Mouse (Mus musculus) kidney, adult 2 months (tissue): ENCODE data around the gene Hoxa4. TPM values are rescaled to one million over a fixed set of nuclear protein-coding genes. Genes with fewer than 3 reads are reported as not detected.

ENCODE experiments used
- DNase-seq: peaks from one replicate; pipeline ENCODE4 v3.0.0; 2021
- H3K27ac ChIP-seq: fragments of 200-500 bp; 2 replicates; pipeline ENCODE4 v1.5.1; 2012; ENCODE audit warnings: low read depth, low read length, control low read depth, inconsistent platforms; ENCODE audit not compliant: insufficient read depth
- H3K27me3 ChIP-seq: fragments of 200-500 bp; replicated peaks from 2 replicates; pipeline ENCODE4 v1.6.1; 2012; ENCODE audit warnings: mild to moderate bottlenecking, moderate library complexity, low read length, inconsistent platforms; ENCODE audit not compliant: control insufficient read depth, insufficient read depth
- H3K36me3 ChIP-seq: fragments of 200-500 bp; 2 replicates; pipeline ENCODE4 v1.6.1; 2012; ENCODE audit warnings: mild to moderate bottlenecking, moderate library complexity, low read length, inconsistent platforms; ENCODE audit not compliant: control insufficient read depth, insufficient read depth
- H3K4me1 ChIP-seq: fragments of 200-500 bp; 2 replicates; pipeline ENCODE4 v1.6.1; 2011; ENCODE audit warnings: low read length; ENCODE audit not compliant: control insufficient read depth, insufficient read depth
- H3K4me3 ChIP-seq: fragments of 200-500 bp; 2 replicates; pipeline ENCODE4 v1.5.1; 2011; ENCODE audit warnings: mild to moderate bottlenecking, low read depth, low read length, control low read depth; ENCODE audit not compliant: insufficient read depth
- CTCF ChIP-seq: fragments of 200-500 bp; conservative IDR thresholded peaks from 2 replicates; pipeline ENCODE4 v1.5.1; 2011; ENCODE audit warnings: low read depth, mild to moderate bottlenecking, control low read depth, low read length, moderate library complexity, mixed read lengths; ENCODE audit not compliant: insufficient read depth, insufficient read length
- POLR2A ChIP-seq: fragments of 200-500 bp; IDR thresholded peaks from one replicate; pipeline ENCODE4 v1.6.1; 2011; ENCODE audit warnings: low read depth, low read length, control low read depth
- WGBS: fragments of 180-500 bp; shearing (Covaris S2); methylation state at CpG from one replicate; pipeline ENCODE4 v1.1.7; 2018; 5-methylcytosine and 5-hydroxymethylcytosine counted together
- polyA plus RNA-seq: library from polyadenylated mRNA; depleted of rRNA; stranded (reverse); fragments of >200 nt; gene quantifications from 2 replicates; pipeline ENCODE4 v1.2.3, GENCODE M21; 2012

The Hoxa4 gene
- polyA plus RNA-seq, 1 experiment, result 2.8 TPM

DNA sequence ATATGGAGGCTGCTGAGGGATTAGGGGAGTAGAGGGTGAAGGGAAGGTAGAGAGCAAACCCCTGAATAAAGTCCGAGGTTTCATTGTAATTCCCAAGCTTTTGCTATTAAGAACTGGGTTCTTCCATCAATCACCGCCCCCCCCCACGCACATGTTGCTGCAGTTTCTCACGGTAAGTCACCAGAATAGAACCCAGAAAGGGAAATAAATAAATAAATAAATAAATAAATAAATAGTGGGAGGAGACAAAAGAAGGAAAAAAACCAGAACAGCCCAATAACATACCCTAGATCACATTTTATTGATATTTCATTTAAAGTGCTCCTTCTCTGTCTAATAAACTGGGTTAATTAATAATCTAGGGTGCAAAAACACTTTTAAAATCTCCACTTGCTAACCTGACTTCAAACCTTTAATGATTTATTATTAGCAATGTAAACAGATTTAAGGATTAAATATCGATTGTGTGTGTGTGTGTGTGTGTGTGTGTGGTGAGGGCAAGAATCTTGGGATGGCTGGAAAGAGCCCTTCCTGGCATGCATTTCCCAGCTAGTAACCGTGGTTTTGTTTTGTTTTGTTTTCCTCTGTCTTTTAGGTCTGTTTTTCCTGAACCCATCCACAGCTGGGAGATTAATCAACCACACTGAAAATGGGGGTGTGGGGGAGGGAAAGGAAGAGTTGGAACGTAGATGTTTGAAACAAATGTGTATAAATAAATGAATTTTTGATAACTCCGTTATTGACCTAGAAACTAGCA, 30.0 kb downstream of the Hoxa4 start:
- WGBS, result 33% methylated on average over 8 of the region's 8 CpGs
- H3K4me3 ChIP-seq, result no peak overlapping the region
- DNase-seq, result no peak
- no peak for TF ChIP-seq POLR2A
- no peak for TF ChIP-seq CTCF
- H3K4me1 ChIP-seq, result peaks cover 7% of the 10 kb centered on the region; the same call in 1 of the 2 replicates
- no peak overlapping the region for H3K27ac ChIP-seq
- no peaks in the 10 kb centered on the region for H3K36me3 ChIP-seq
- no peaks in the 10 kb centered on the region for H3K27me3 ChIP-seq

GRCm38 (mm10) chr6:52160511-52161335, 30.8 kb downstream of the Hoxa4 start:
- peak overlapping the region; percentile 11; the same call in 1 of the 2 replicates for H3K4me3 ChIP-seq
- DNase-seq, result peak; percentile 83
- H3K27me3 ChIP-seq, result no peaks in the 10 kb centered on the region
- WGBS, result 16% methylated on average over 30 of the region's 30 CpGs
- peaks cover 7% of the 10 kb centered on the region; the same call in 1 of the 2 replicates for H3K4me1 ChIP-seq
- TF ChIP-seq CTCF, result no peak
- no peak for TF ChIP-seq POLR2A
- H3K27ac ChIP-seq, result peak overlapping the region; percentile 17
- H3K36me3 ChIP-seq, result no peaks in the 10 kb centered on the region

DNA sequence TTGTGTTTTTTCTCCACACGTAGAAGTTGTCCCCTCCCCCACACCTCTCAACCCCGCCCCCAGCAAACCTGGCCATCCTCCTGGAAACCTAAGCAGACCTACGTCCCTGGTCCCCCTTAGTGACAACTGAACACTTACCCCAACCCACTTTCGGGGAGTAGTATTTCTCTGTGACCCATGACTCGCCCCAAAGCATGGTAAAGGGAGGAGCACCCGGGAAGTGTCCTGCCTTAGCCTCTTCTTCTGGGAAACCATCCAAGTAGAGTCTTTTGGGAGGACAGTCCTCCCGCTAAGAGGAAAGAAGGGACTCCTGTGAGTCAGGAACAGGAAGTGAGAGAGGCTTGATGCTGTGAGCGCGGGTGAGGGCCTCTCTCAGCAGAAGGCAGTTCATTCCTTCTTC, 31.6 kb downstream of the Hoxa4 start:
- peak overlapping the region; percentile 16; the same call in 1 of the 2 replicates for H3K4me3 ChIP-seq
- no peaks in the 10 kb centered on the region for H3K27me3 ChIP-seq
- 15% methylated on average over 9 of the region's 9 CpGs for WGBS
- H3K36me3 ChIP-seq, result no peaks in the 10 kb centered on the region
- peak overlapping the region; percentile 30; the same call in 1 of the 2 replicates for H3K27ac ChIP-seq
- DNase-seq, result peak; percentile 79
- H3K4me1 ChIP-seq, result peaks cover 7% of the 10 kb centered on the region; the same call in 1 of the 2 replicates
- TF ChIP-seq CTCF, result no peak
- TF ChIP-seq POLR2A, result no peak

DNA sequence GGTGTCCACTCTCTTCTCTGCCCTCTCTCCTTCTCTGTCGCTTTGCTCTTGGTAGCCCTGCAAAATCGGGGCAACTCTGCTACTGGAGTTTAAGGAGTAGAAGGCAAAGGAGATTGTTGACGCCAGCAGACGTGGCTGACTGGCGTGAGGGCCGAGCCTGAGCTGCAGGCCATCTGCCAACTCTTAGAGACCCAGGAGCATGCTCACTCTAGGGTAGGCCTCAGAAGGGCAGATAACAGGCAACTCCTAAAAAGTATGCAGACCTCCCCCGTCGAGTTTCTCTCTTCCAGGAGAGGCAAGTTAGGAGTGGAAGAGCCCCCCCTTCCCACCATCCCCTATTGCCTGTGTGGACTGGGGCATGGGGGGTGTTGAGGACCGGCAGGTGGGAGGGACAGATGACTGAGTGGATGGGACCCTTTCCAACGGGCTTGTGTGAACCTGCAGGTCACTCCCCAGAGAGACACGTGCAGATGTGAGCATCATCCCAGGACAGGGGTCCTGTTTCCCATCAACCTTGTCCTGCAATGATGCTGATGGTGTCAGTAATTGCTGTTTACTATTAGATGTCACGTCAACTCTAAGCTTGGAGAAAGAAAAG, 32.3 kb downstream of the Hoxa4 start:
- Histone ChIP-seq H3K4me1 (peaks cover 7% of the 10 kb centered on the region; the same call in 1 of the 2 replicates), H3K27ac (peak overlapping the region; percentile 58), H3K4me3 (peak overlapping the region; percentile 85), H3K27me3 (no peaks in the 10 kb centered on the region), H3K36me3 (no peaks in the 10 kb centered on the region)
- peak; percentile 77 for DNase-seq
- TF ChIP-seq CTCF (no peak), POLR2A (no peak)
- 16% methylated on average over 12 of the region's 12 CpGs for WGBS

DNA sequence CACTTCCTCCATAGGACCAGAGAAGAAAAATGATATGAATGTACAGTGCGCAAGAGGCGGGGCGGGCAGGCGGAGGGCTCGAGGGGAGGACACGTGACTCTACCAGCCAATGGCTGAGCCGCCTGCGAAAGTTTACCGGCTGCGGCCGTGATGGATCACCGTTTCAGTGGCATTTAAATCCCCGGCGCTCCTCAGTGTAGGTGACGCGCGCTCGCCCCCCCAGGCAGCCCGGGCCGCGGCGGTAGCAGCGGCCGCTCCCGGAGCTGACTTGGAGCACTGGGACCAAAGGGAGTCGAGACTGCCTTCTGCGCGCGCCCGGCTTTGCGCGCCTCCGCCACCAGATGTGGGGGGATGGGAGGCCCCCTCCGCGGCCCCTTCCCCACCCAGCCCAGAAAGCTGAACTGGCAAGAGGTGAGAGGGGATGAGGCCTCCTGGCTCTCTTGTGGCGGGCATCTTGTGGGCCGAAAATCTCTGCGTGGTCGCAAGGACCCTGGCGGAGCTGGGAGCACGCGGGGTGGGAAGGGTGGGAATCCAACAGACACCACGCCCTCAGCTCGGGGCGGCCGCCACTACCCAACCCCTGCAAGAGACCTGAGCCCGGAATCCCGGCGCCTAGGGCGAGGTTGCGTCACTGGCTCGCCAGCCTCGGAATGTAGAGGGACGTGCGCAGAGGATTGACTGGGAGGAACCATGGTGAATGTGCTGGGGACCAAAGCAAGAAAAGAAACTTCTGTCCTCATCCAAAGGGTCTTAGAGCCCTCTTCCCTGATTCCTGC, 33.1 kb downstream of the Hoxa4 start, which contains the start of gene Hoxa1:
Gene Hoxa1, minus strand, starts transcription at position 42 of the 776 bp plus-strand sequence.
- peak; percentile 94 for DNase-seq
- H3K36me3 ChIP-seq, result no peaks in the 10 kb centered on the region
- peak within 1 kb of the TSS; percentile 58 for H3K27ac ChIP-seq
- peaks cover 7% of the 10 kb centered on the region; the same call in 1 of the 2 replicates for H3K4me1 ChIP-seq
- no peaks in the 10 kb centered on the region for H3K27me3 ChIP-seq
- TF ChIP-seq CTCF (no peak), POLR2A (peak; percentile 33)
- under 1% methylated on average over 55 of the region's 55 CpGs for WGBS
- peak within 1 kb of the TSS; percentile 85 for H3K4me3 ChIP-seq
